Mouse (Mus musculus) MEL (cell line): Measurements from ENCODE around the gene Mea1.

ENCODE experiments used
- CTCF ChIP-seq, 3 experiments: IDR thresholded peaks in 2 of 3; conservative IDR thresholded peaks in 1 of 3; 2 replicates each; pipeline ENCODE4 v1.5.1; 2011 to 2012; ENCODE audit warnings: low read length in 3 of 3, low read depth in 2 of 3, mild to moderate bottlenecking in 2 of 3, improper control_type of control experiment in 1 of 3, inconsistent platforms in 1 of 3, mixed read lengths in 1 of 3, moderate library complexity in 1 of 3; ENCODE audit not compliant: control insufficient read depth in 1 of 3, insufficient read depth in 1 of 3, poor library complexity in 1 of 3, severe bottlenecking in 1 of 3
- EP300 ChIP-seq, 2 experiments: IDR thresholded peaks; 2 replicates each; pipeline ENCODE4 v1.6.1; 2011; ENCODE audit warnings: improper control_type of control experiment in 2 of 2, low read length in 2 of 2, low read depth in 1 of 2, mild to moderate bottlenecking in 1 of 2
- GABPA ChIP-seq: IDR thresholded peaks from 2 replicates; pipeline ENCODE4 v1.6.1; 2012; ENCODE audit warnings: low read depth, mild to moderate bottlenecking, inconsistent platforms, low read length, improper control_type of control experiment, moderate library complexity
- MAZ ChIP-seq: IDR thresholded peaks from 2 replicates; pipeline ENCODE4 v1.6.1; 2012; ENCODE audit warnings: low read depth, mild to moderate bottlenecking, inconsistent platforms, low read length, improper control_type of control experiment
- POLR2A ChIP-seq, 2 experiments: IDR thresholded peaks; 2 replicates each; pipeline ENCODE4 v1.6.1; 2011 to 2012; ENCODE audit warnings: low read length in 2 of 2, mild to moderate bottlenecking in 2 of 2, control low read depth in 1 of 2, improper control_type of control experiment in 1 of 2, low read depth in 1 of 2, moderate library complexity in 1 of 2; ENCODE audit not compliant: control insufficient read depth in 1 of 2, insufficient read depth in 1 of 2, poor library complexity in 1 of 2
- POLR2AphosphoS2 ChIP-seq: IDR thresholded peaks from 2 replicates; pipeline ENCODE4 v1.6.1; 2011; ENCODE audit warnings: low read length, improper control_type of control experiment
- TCF12 ChIP-seq: IDR thresholded peaks from 2 replicates; pipeline ENCODE4 v1.6.1; 2014; ENCODE audit warnings: low read depth, mild to moderate bottlenecking, inconsistent platforms, low read length, improper control_type of control experiment, moderate library complexity
- UBTF ChIP-seq: IDR thresholded peaks from 2 replicates; pipeline ENCODE4 v1.6.1; 2012; ENCODE audit warnings: low read depth, mild to moderate bottlenecking, inconsistent platforms, low read length, improper control_type of control experiment, moderate library complexity, borderline replicate concordance; ENCODE audit not compliant: insufficient read depth
- USF1 ChIP-seq: IDR thresholded peaks from 2 replicates; pipeline ENCODE4 v1.6.1; 2014; ENCODE audit warnings: low read depth, mild to moderate bottlenecking, inconsistent platforms, low read length, improper control_type of control experiment, moderate library complexity
- ZKSCAN1 ChIP-seq: IDR thresholded peaks from 2 replicates; pipeline ENCODE4 v1.6.1; 2012; ENCODE audit warnings: low read depth, mild to moderate bottlenecking, inconsistent platforms, low read length, improper control_type of control experiment, moderate library complexity
- ZNF384 ChIP-seq: IDR thresholded peaks from 2 replicates; pipeline ENCODE4 v1.6.1; 2012; ENCODE audit warnings: low read depth, mild to moderate bottlenecking, inconsistent platforms, low read length, improper control_type of control experiment

DNA sequence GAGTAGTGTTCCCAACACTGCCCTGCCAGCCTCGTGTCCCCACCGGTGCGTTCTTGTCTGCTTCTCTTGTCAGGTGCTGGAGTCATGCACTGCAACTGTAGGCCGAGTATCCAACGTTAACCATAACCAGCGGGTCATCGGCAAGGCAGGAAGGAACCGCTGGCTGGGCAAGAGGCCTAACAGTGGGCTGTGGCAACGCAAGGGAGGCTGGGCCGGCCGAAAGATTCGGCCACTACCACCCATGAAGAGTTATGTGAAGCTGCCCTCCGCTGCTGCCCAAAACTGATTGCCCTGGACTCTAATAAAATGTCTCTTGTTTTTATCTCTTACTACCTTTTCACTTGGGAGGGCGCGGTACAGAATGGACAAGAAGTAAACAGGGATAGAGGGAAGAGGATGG is 28.8 kb upstream of the Mea1 start:
- TF ChIP-seq POLR2AphosphoS2 (no peak), CTCF (IDR thresholded peaks at IDR 0.05 in 2 of 3, conservative IDR thresholded peaks at IDR 0.05 in 1 of 3; ENCODE audit: control insufficient read depth in 1 of 3, insufficient read depth in 1 of 3, low read depth in 2 of 3, low read length in 3 of 3, poor library complexity in 1 of 3, severe bottlenecking in 1 of 3) (no peak), ZNF384 (no peak), USF1 (no peak), TCF12 (no peak), EP300 (IDR thresholded peaks at IDR 0.05; ENCODE audit: low read depth in 1 of 2, low read length in 2 of 2) (no peak), UBTF (no peak), POLR2A (IDR thresholded peaks at IDR 0.05; ENCODE audit: control insufficient read depth in 1 of 2, insufficient read depth in 1 of 2, low read depth in 1 of 2, low read length in 2 of 2, poor library complexity in 1 of 2) (no peak), MAZ (no peak), GABPA (no peak), ZKSCAN1 (no peak)
